9 mouse cellular contexts compared by ENCODE assay signal in genomic region chr19:34607237-34608051, GRCm38 (mm10). TPM values are rescaled to one million over a fixed set of nuclear protein-coding genes. Genes with fewer than 3 reads are reported as not detected.
DNase-seq lines count a peak whose midpoint lies in the region; ATAC-seq and TF ChIP-seq lines count a peak whose summit lies in the region.
"Not testable (repeated sequence)": the region's sequence is repeated elsewhere in the genome, so short reads cannot be mapped to it uniquely, and the experiment has no call there.
"Had no signal": no experiment of that assay in that cellular context is flagged by ENCODE, and none has a peak within 500 bp of the region (broad histone marks: within the 10 kb centered on the region; RNA-seq: fewer than 3 reads in every experiment).

TSS of gene Ifit3b (plus strand) at chr19:34607970.

- not testable (repeated sequence) for H3K4me1 ChIP-seq in bone marrow, adult 2 months (ENCODE audit: control insufficient read depth, insufficient read depth, low read length); forebrain, embryonic 15.5 days; kidney, adult 2 months (ENCODE audit: control insufficient read depth, insufficient read depth, low read length); liver, adult 2 months (ENCODE audit: control insufficient read depth, insufficient read depth, low read length)

- not testable (repeated sequence) for H3K36me3 ChIP-seq in forebrain, embryonic 15.5 days; kidney, adult 2 months (ENCODE audit: control insufficient read depth, insufficient read depth, low read length); liver, adult 2 months (ENCODE audit: control insufficient read depth, insufficient read depth, low read length)

- not testable (repeated sequence) for H3K4me2 ChIP-seq in forebrain, embryonic 15.5 days (replicated peaks)

- intact Hi-C loops in heart, postnatal 10 days (cut with DNase I): loop anchor here (2.0 kb wide), 1 partner anchor 15 kb away; no protein-coding TSS in a partner anchor

- not testable (repeated sequence) for H3K9ac ChIP-seq in forebrain, embryonic 15.5 days (replicated peaks)
- H3K9ac ChIP-seq in liver, adult 2 months (ENCODE audit: low read depth, low read length): peak within 1 kb of the TSS; percentile 84

- DNase-seq in B cell, adult 2 months: peak; percentile 55 to 62
- DNase-seq in heart, postnatal 10 days: peak; percentile 48 to 52
- peak; percentile 82 for DNase-seq in kidney, adult 2 months
- peak; percentile 22 for DNase-seq in liver, adult 2 months (ENCODE audit: extremely low read depth, low read depth, low spot score)
- DNase-seq in right cerebral cortex, postnatal 25 days: peak; percentile 14

- not testable (repeated sequence) for H3K79me2 ChIP-seq in liver, adult 2 months (ENCODE audit: control insufficient read depth, insufficient read depth, low read length)

- TF ChIP-seq POLR2A in bone marrow, adult 2 months (IDR thresholded peaks at IDR 0.05; ENCODE audit: borderline replicate concordance, control insufficient read depth, low read depth, low read length); kidney, adult 2 months (IDR thresholded peaks at IDR 0.05; ENCODE audit: low read depth, low read length); liver, adult 2 months (IDR thresholded peaks at IDR 0.05; ENCODE audit: extremely low read depth, insufficient read depth, low read length): not testable (repeated sequence)

- peak; percentile 46 for ATAC-seq in forebrain, embryonic 15.5 days (replicated peaks)
- ATAC-seq in megakaryocyte progenitor cell, adult 5-6 weeks (replicated peaks; ENCODE audit: poor library complexity): peak; percentile 78

- WGBS in bone marrow, adult 2 months: 18% methylated on average over 4 of the region's 4 CpGs
- WGBS in forebrain, embryonic 15.5 days: 50% methylated on average over 4 of the region's 4 CpGs
- 5% methylated on average over 4 of the region's 4 CpGs for whole genome bisulfite sequencing in kidney, adult 2 months
- WGBS in liver, adult 2 months: 36% methylated on average over 4 of the region's 4 CpGs

- not testable (repeated sequence) for TF ChIP-seq CTCF in bone marrow, adult 2 months (IDR thresholded peaks at IDR 0.05; ENCODE audit: control insufficient read depth, insufficient read depth, low read length); kidney, adult 2 months (conservative IDR thresholded peaks at IDR 0.05; ENCODE audit: insufficient read depth, insufficient read length, low read depth, low read length); liver, adult 2 months (IDR thresholded peaks at IDR 0.05; ENCODE audit: low read depth, low read length)

- H3K4me3 ChIP-seq in bone marrow, adult 2 months (replicated peaks; ENCODE audit: control insufficient read depth, low read depth, low read length); forebrain, embryonic 15.5 days: not testable (repeated sequence)
- peak within 1 kb of the TSS; percentile 31; the same call in 1 of the 2 replicates for H3K4me3 ChIP-seq in kidney, adult 2 months (ENCODE audit: insufficient read depth, low read depth, low read length)
- peak within 1 kb of the TSS; percentile 1; the same call in 1 of the 2 replicates for H3K4me3 ChIP-seq in liver, adult 2 months (ENCODE audit: insufficient read depth, low read depth, low read length)

- H3K27me3 ChIP-seq in forebrain, embryonic 15.5 days; kidney, adult 2 months (replicated peaks; ENCODE audit: control insufficient read depth, insufficient read depth, low read length); liver, adult 2 months (ENCODE audit: control insufficient read depth, insufficient read depth, low read length): not testable (repeated sequence)

- H3K9me3 ChIP-seq in forebrain, embryonic 15.5 days: not testable (repeated sequence)

- peak within 1 kb of the TSS; percentile 78; the same call in 1 of the 2 replicates for H3K27ac ChIP-seq in bone marrow, adult 2 months (ENCODE audit: control insufficient read depth, insufficient read depth, low read depth, low read length, poor library complexity)
- not testable (repeated sequence) for H3K27ac ChIP-seq in forebrain, embryonic 15.5 days (replicated peaks)
- H3K27ac ChIP-seq in kidney, adult 2 months (ENCODE audit: insufficient read depth, low read depth, low read length): peak within 1 kb of the TSS; percentile 99
- peak within 1 kb of the TSS; percentile 91 for H3K27ac ChIP-seq in liver, adult 2 months (replicated peaks; ENCODE audit: insufficient read depth, low read depth, low read length)

RNA-seq across cellular contexts. Expression of gene Ifit3b, which starts in this region (rescaled TPM):
- polyA plus RNA-seq in bone marrow, adult 2 months (2011; ENCODE audit: insufficient read depth, insufficient read length, low replicate concordance, missing spikeins): 2.3 and 4.4 TPM in 2 replicates
- polyA plus RNA-seq in forebrain, embryonic 15.5 days (2015; fragmentation: Nextera tagmentation; extraction: Ambion mirVana): 0.13 and 0.20 TPM in 2 replicates
- total RNA-seq in heart, postnatal 10 days (2021): under 1 TPM; 0.15 to 0.36 TPM
- polyA plus RNA-seq in kidney, adult 2 months (2012; rRNA removed): 3.4 and 6.0 TPM in 2 replicates
- 5.5 and 9.7 TPM in 2 replicates for total RNA-seq in liver, adult 2 months (2014; rRNA removed)
- 1.3 and 1.8 TPM in 2 replicates for polyA plus RNA-seq in liver, adult 2 months (2012; rRNA removed)
- not detected in 2 replicates for total RNA-seq in megakaryocyte progenitor cell, adult 5-6 weeks (2015)
- 0.27 TPM in 1 of 2 replicates, not detected in the other for total RNA-seq in megakaryocyte progenitor cell, adult 5-6 weeks (2017)
- polyA plus RNA-seq: C2C12 had no signal

Comparison
In these comparisons a context has a peak if more than half of its experiments do, and no peak if none do; other contexts are left out.
1. Peak in ATAC-seq in forebrain, embryonic 15.5 days; RNA of the gene not detected or under 1 TPM.
2. Peak in DNase-seq in heart, postnatal 10 days; RNA of the gene not detected or under 1 TPM.
3. Peak in ATAC-seq in megakaryocyte progenitor cell, adult 5-6 weeks; RNA of the gene not detected or under 1 TPM.
4. DNase-seq: peak in every context shown above with its lines; median percentile 82 in kidney, adult 2 months; 58 in B cell, adult 2 months; 50 in heart, postnatal 10 days; 22 in liver, adult 2 months; 14 in right cerebral cortex, postnatal 25 days.